ENCODE assay signal across 8 mouse cellular contexts in genomic region chr8:60631504-60631934, GRCm38 (mm10). TPM values are rescaled to one million over a fixed set of nuclear protein-coding genes. Genes with fewer than 3 reads are reported as not detected.
A peak's percentile ranks its signal among the peaks of the same experiment; 100 is the strongest.
DNase-seq lines count a peak whose midpoint lies in the region; ATAC-seq and TF ChIP-seq lines count a peak whose summit lies in the region.

No protein-coding gene starts in this region.

- peaks cover 22% of the 10 kb centered on the region for H3K27me3 ChIP-seq in forebrain, embryonic 12.5 days
- peaks cover 16% of the 10 kb centered on the region for H3K27me3 ChIP-seq in heart, embryonic 16.5 days (ENCODE audit: control insufficient read depth, insufficient read depth, low read length)
- H3K27me3 ChIP-seq in liver, embryonic 12.5 days (replicated peaks): peaks cover 50% of the 10 kb centered on the region
- H3K27me3 ChIP-seq in myocyte (ENCODE audit: control insufficient read depth, insufficient read depth, insufficient read length): no peaks in the 10 kb centered on the region
- H3K27me3 ChIP-seq in testis, adult 2 months (ENCODE audit: control insufficient read depth, insufficient read depth, low read length): no peaks in the 10 kb centered on the region

- H3K27ac ChIP-seq in forebrain, embryonic 12.5 days: no peak overlapping the region
- H3K27ac ChIP-seq in heart, embryonic 16.5 days (ENCODE audit: low read length): no peak overlapping the region; the same call in 1 of the 2 replicates
- no peak overlapping the region for H3K27ac ChIP-seq in liver, embryonic 12.5 days
- H3K27ac ChIP-seq in testis, adult 2 months (ENCODE audit: control insufficient read depth, insufficient read depth, low read depth, low read length): no peak overlapping the region; the same call in 1 of the 2 replicates

- WGBS in forebrain, embryonic 12.5 days: under 1% methylated on average over 13 of the region's 13 CpGs
- WGBS in heart, embryonic 16.5 days: under 1% methylated on average over 13 of the region's 13 CpGs
- 3% methylated on average over 13 of the region's 13 CpGs for WGBS in liver, embryonic 12.5 days (ENCODE audit: insufficient replicate concordance)

- TF ChIP-seq CTCF in testis, adult 2 months (IDR thresholded peaks at IDR 0.05; ENCODE audit: control insufficient read depth, insufficient read depth, insufficient replicate concordance, low read depth, low read length): no peak

- peaks cover 24% of the 10 kb centered on the region; the same call in 1 of the 2 replicates for H3K4me1 ChIP-seq in forebrain, embryonic 12.5 days
- peaks cover 9% of the 10 kb centered on the region; the same call in 1 of the 2 replicates for H3K4me1 ChIP-seq in heart, embryonic 16.5 days (ENCODE audit: control insufficient read depth, insufficient read depth, low read length)
- peaks cover 20% of the 10 kb centered on the region for H3K4me1 ChIP-seq in liver, embryonic 12.5 days
- peaks cover 7% of the 10 kb centered on the region for H3K4me1 ChIP-seq in testis, adult 2 months (ENCODE audit: control insufficient read depth, insufficient read depth, low read length)

- H3K9me3 ChIP-seq in forebrain, embryonic 12.5 days: no peaks in the 10 kb centered on the region
- no peaks in the 10 kb centered on the region for H3K9me3 ChIP-seq in heart, embryonic 16.5 days (replicated peaks; ENCODE audit: control insufficient read depth, low read length)
- H3K9me3 ChIP-seq in liver, embryonic 12.5 days (replicated peaks): no peaks in the 10 kb centered on the region

- H3K9ac ChIP-seq in forebrain, embryonic 12.5 days: no peak overlapping the region; the same call in 1 of the 2 replicates
- H3K9ac ChIP-seq in heart, embryonic 16.5 days (ENCODE audit: low read length): peak overlapping the region; percentile 34; the same call in 1 of the 2 replicates
- H3K9ac ChIP-seq in liver, embryonic 12.5 days: no peak overlapping the region

- TF ChIP-seq POLR2A in myocyte (IDR thresholded peaks at IDR 0.05; ENCODE audit: insufficient read length, low read depth): no peak
- TF ChIP-seq POLR2A in testis, adult 2 months (IDR thresholded peaks at IDR 0.05; ENCODE audit: control insufficient read depth, low read depth, low read length): peak; percentile 32; the same call in 1 of the 2 replicates

- peak; percentile 25; the same call in 1 of the 2 replicates for ATAC-seq in forebrain, embryonic 12.5 days (ENCODE audit: low FRiP score)
- no peak for ATAC-seq in heart, embryonic 16.5 days (replicated peaks; ENCODE audit: extremely low read depth, insufficient read depth, low FRiP score)
- ATAC-seq in liver, embryonic 12.5 days: no peak

- peak overlapping the region; percentile 97 for H3K4me2 ChIP-seq in forebrain, embryonic 12.5 days
- H3K4me2 ChIP-seq in heart, embryonic 16.5 days (ENCODE audit: low read depth, low read length): peak overlapping the region; percentile 99
- peak overlapping the region; percentile 92 for H3K4me2 ChIP-seq in liver, embryonic 12.5 days
- H3K4me2 ChIP-seq in myocyte (ENCODE audit: low read depth): peak overlapping the region; percentile 80

- H3K79me2 ChIP-seq in myocyte (ENCODE audit: control insufficient read depth, insufficient read depth): peaks cover 34% of the 10 kb centered on the region

- H3K36me3 ChIP-seq in forebrain, embryonic 12.5 days (replicated peaks): no peaks in the 10 kb centered on the region
- no peaks in the 10 kb centered on the region for H3K36me3 ChIP-seq in heart, embryonic 16.5 days (ENCODE audit: control insufficient read depth, insufficient read depth)
- no peaks in the 10 kb centered on the region for H3K36me3 ChIP-seq in liver, embryonic 12.5 days
- no peaks in the 10 kb centered on the region for H3K36me3 ChIP-seq in myocyte (ENCODE audit: control insufficient read depth, insufficient read depth)
- H3K36me3 ChIP-seq in testis, adult 2 months (ENCODE audit: control insufficient read depth, insufficient read depth, low read length): no peaks in the 10 kb centered on the region

- H3ac ChIP-seq in myocyte (ENCODE audit: control insufficient read depth, insufficient read length): no peak overlapping the region

- H3K4me3 ChIP-seq in forebrain, embryonic 12.5 days (replicated peaks): peak overlapping the region; percentile 30
- peak overlapping the region; percentile 48 for H3K4me3 ChIP-seq in heart, embryonic 16.5 days (ENCODE audit: low read length)
- H3K4me3 ChIP-seq in liver, embryonic 12.5 days: peak overlapping the region; percentile 23; the same call in 1 of the 2 replicates
- H3K4me3 ChIP-seq in myocyte: peak overlapping the region; percentile 65
- H3K4me3 ChIP-seq in testis, adult 2 months (ENCODE audit: control insufficient read depth, low read depth, low read length): peak overlapping the region; percentile 18

- DNase-seq in B cell, adult 2 months: peak; percentile 6 to 13
- DNase-seq in c-Kit-positive CD71-negative TER-119-negative erythroid progenitor cells, embryonic 14.5 days (ENCODE audit: low read depth): peak; percentile 39
- DNase-seq in kidney, postnatal 25 days: peak; percentile 87 to 93

TF ChIP-seq in myocyte, 11 proteins besides CTCF, POLR2A, EP300 and RAD21:
- peak in 1 of 3 experiments; percentile 49 for TF ChIP-seq MYOD1 (IDR thresholded peaks at IDR 0.05; ENCODE audit: control insufficient read depth in 1 of 3, insufficient read length in 2 of 3, low read depth in 2 of 3)
- peak; percentile 84 for TF ChIP-seq USF1 (IDR thresholded peaks at IDR 0.05; ENCODE audit: low read depth)
- no peak for TF ChIP-seq E2F4 (IDR thresholded peaks at IDR 0.05; ENCODE audit: insufficient read depth)
- TF ChIP-seq MYOG (IDR thresholded peaks at IDR 0.05; ENCODE audit: control insufficient read depth in 1 of 3, insufficient read depth in 1 of 3, insufficient read length in 2 of 3, low read depth in 2 of 3): peak in 2 of 3 experiments; percentile 3 to 26

RNA-seq across cellular contexts. Expression of gene Mfap3l, which starts 1.1 kb away (rescaled TPM):
- polyA plus RNA-seq in forebrain, embryonic 12.5 days (2016; fragmentation: Nextera tagmentation; extraction: Ambion mirVana): 1.4 TPM in 2 replicates
- polyA plus RNA-seq in heart, embryonic 16.5 days (2015; fragmentation: Nextera tagmentation; extraction: Ambion mirVana): 0.58 and 0.89 TPM in 2 replicates
- 0.44 and 0.48 TPM in 2 replicates for polyA plus RNA-seq in liver, embryonic 12.5 days (2016; fragmentation: Nextera tagmentation; extraction: Ambion mirVana)
- 12.9 TPM for polyA plus RNA-seq in myocyte (2012; fragmentation: generic; extraction: Trizol)
- 179 and 210 TPM in 2 replicates for polyA plus RNA-seq in testis, adult 2 months (2012; rRNA removed)

Comparison
In these comparisons a context has a peak if more than half of its experiments do, and no peak if none do; other contexts are left out.
1. DNase-seq: peak in every context shown above with its lines; median percentile 90 in kidney, postnatal 25 days; 39 in c-Kit-positive CD71-negative TER-119-negative erythroid progenitor cells, embryonic 14.5 days; 10 in B cell, adult 2 months.
2. RNA of gene Mfap3l, which starts 1.1 kb away (polyA plus RNA-seq): 179 to 210 TPM in testis, adult 2 months; 12.9 TPM in myocyte (single experiment), 1.4 TPM in forebrain, embryonic 12.5 days, 0.58 to 0.89 TPM in heart, embryonic 16.5 days and 0.44 to 0.48 TPM in liver, embryonic 12.5 days; every median in the first group is over 10 times any median in the second.
3. Peak in every context shown above with its lines, with median percentiles within 50 percentile points of each other: H3K4me2 ChIP-seq and H3K4me3 ChIP-seq.